Mouse (Mus musculus): ENCODE measurements around the gene Sh3rf3.

Gene Sh3rf3

GRCm38 (mm10) chr10:58848536-58848935 lies 35.4 kb downstream of the Sh3rf3 start:
- DNase-seq (ENCODE audit: extremely low read depth, insufficient read length, low spot score): no peak

- no peak for DNase-seq (ENCODE audit: extremely low read depth, insufficient read length, low spot score)
These were observed 41.5 kb downstream of the Sh3rf3 start for GRCm38 (mm10) chr10:58854548-58855198.

- no peak for DNase-seq (ENCODE audit: extremely low read depth, insufficient read length, low spot score)
These were observed 42.1 kb downstream of the Sh3rf3 start for GRCm38 (mm10) chr10:58855199-58855751.

GRCm38 (mm10) chr10:58855814-58856213 lies 42.7 kb downstream of the Sh3rf3 start:
- DNase-seq (ENCODE audit: extremely low read depth, insufficient read length, low spot score): no peak

- DNase-seq (ENCODE audit: extremely low read depth, insufficient read length, low spot score): no peak
These were observed 43.6 kb downstream of the Sh3rf3 start for GRCm38 (mm10) chr10:58856742-58857141.

- no peak for DNase-seq (ENCODE audit: extremely low read depth, insufficient read length, low spot score)
These were observed 51.6 kb downstream of the Sh3rf3 start for GRCm38 (mm10) chr10:58864735-58865134.

GRCm38 (mm10) chr10:58867536-58867935 lies 54.4 kb downstream of the Sh3rf3 start:
- no peak for DNase-seq (ENCODE audit: extremely low read depth, insufficient read length, low spot score)

- DNase-seq (ENCODE audit: extremely low read depth, insufficient read length, low spot score): no peak
These were observed 56.7 kb downstream of the Sh3rf3 start for GRCm38 (mm10) chr10:58869836-58870235.

GRCm38 (mm10) chr10:58871149-58871820 lies 58.1 kb downstream of the Sh3rf3 start:
- DNase-seq (ENCODE audit: extremely low read depth, insufficient read length, low spot score): no peak

GRCm38 (mm10) chr10:58871821-58872577 lies 58.8 kb downstream of the Sh3rf3 start:
- no peak for DNase-seq (ENCODE audit: extremely low read depth, insufficient read length, low spot score)

- DNase-seq (ENCODE audit: extremely low read depth, insufficient read length, low spot score): no peak
These were observed 64.7 kb downstream of the Sh3rf3 start for GRCm38 (mm10) chr10:58877835-58878234.

- DNase-seq (ENCODE audit: extremely low read depth, insufficient read length, low spot score): no peak
These were observed 65.5 kb downstream of the Sh3rf3 start for GRCm38 (mm10) chr10:58878636-58879035.

GRCm38 (mm10) chr10:58882741-58883140 lies 69.6 kb downstream of the Sh3rf3 start:
- DNase-seq (ENCODE audit: extremely low read depth, insufficient read length, low spot score): no peak

GRCm38 (mm10) chr10:58885351-58885750 lies 72.2 kb downstream of the Sh3rf3 start:
- no peak for DNase-seq (ENCODE audit: extremely low read depth, insufficient read length, low spot score)

- DNase-seq (ENCODE audit: extremely low read depth, insufficient read length, low spot score): no peak
These were observed 72.7 kb downstream of the Sh3rf3 start for GRCm38 (mm10) chr10:58885816-58886215.

- no peak for DNase-seq (ENCODE audit: extremely low read depth, insufficient read length, low spot score)
These were observed 77.7 kb downstream of the Sh3rf3 start for GRCm38 (mm10) chr10:58890671-58891439.

GRCm38 (mm10) chr10:58895431-58895830 lies 82.3 kb downstream of the Sh3rf3 start:
- DNase-seq (ENCODE audit: extremely low read depth, insufficient read length, low spot score): no peak

- no peak for DNase-seq (ENCODE audit: extremely low read depth, insufficient read length, low spot score)
These were observed 83.9 kb downstream of the Sh3rf3 start for GRCm38 (mm10) chr10:58897009-58897543.

- DNase-seq (ENCODE audit: extremely low read depth, insufficient read length, low spot score): no peak
These were observed 92.1 kb downstream of the Sh3rf3 start for GRCm38 (mm10) chr10:58905253-58905652.

GRCm38 (mm10) chr10:58907001-58907443 lies 93.9 kb downstream of the Sh3rf3 start:
- DNase-seq (ENCODE audit: extremely low read depth, insufficient read length, low spot score): no peak

Measured in 3134 (cell line).